Mouse (Mus musculus): ENCODE data around the gene Plxna1.

Gene Plxna1

GRCm38 (mm10) chr6:89285116-89285515 is 77.3 kb downstream of the Plxna1 start:
- DNase-seq (ENCODE audit: inconsistent ontology term) = no peak

GRCm38 (mm10) chr6:89283095-89283494 is 79.3 kb downstream of the Plxna1 start:
- DNase-seq (ENCODE audit: inconsistent ontology term) = no peak

- no peak for DNase-seq (ENCODE audit: inconsistent ontology term)
These were observed 79.8 kb downstream of the Plxna1 start for GRCm38 (mm10) chr6:89282626-89283025.

- DNase-seq (ENCODE audit: inconsistent ontology term) = no peak
These were observed 80.7 kb downstream of the Plxna1 start for GRCm38 (mm10) chr6:89281492-89282332.

GRCm38 (mm10) chr6:89280555-89280954 is 81.9 kb downstream of the Plxna1 start:
- no peak for DNase-seq (ENCODE audit: inconsistent ontology term)

- DNase-seq (ENCODE audit: inconsistent ontology term) = no peak
These were observed 90.5 kb downstream of the Plxna1 start for GRCm38 (mm10) chr6:89271731-89272475.

GRCm38 (mm10) chr6:89267181-89267580 is 95.2 kb downstream of the Plxna1 start:
- no peak for DNase-seq (ENCODE audit: inconsistent ontology term)

All from Muller cell, postnatal 12 days (primary cell).